Mouse (Mus musculus): ENCODE data around the gene Sart3.
"Not testable (repeated sequence)": the region's sequence is repeated elsewhere in the genome, so short reads cannot be mapped to it uniquely, and the experiment has no call there.

Sart3 gene

GRCm38 (mm10) chr5:113772450-113772895 is at the start of gene Sart3, which contains the start of gene Iscu:
Gene Sart3, minus strand, starts transcription at chr5:113772510.
Gene Iscu, plus strand, starts transcription at chr5:113772748.
- peak; percentile 89 for DNase-seq (ENCODE audit: low read depth)

GRCm38 (mm10) chr5:113818572-113818971 is 46.3 kb upstream of the Sart3 start:
- no peak for DNase-seq (ENCODE audit: low read depth)

- peak; percentile 74 for DNase-seq (ENCODE audit: low read depth)
Observed at GRCm38 (mm10) chr5:113815638-113816152, 43.4 kb upstream of the Sart3 start.

- no peak for DNase-seq (ENCODE audit: low read depth)
Observed at GRCm38 (mm10) chr5:113815041-113815389, 42.7 kb upstream of the Sart3 start.

GRCm38 (mm10) chr5:113814111-113815040 is 42.1 kb upstream of the Sart3 start:
- no peak for DNase-seq (ENCODE audit: low read depth)

GRCm38 (mm10) chr5:113813608-113814007 is 41.3 kb upstream of the Sart3 start:
- DNase-seq (ENCODE audit: low read depth): no peak

GRCm38 (mm10) chr5:113812638-113813037 is 40.3 kb upstream of the Sart3 start:
- DNase-seq (ENCODE audit: low read depth): no peak

GRCm38 (mm10) chr5:113811824-113812420 is 39.6 kb upstream of the Sart3 start:
- DNase-seq (ENCODE audit: low read depth): not testable (repeated sequence)

- no peak for DNase-seq (ENCODE audit: low read depth)
Observed at GRCm38 (mm10) chr5:113810111-113810510, 37.8 kb upstream of the Sart3 start.

GRCm38 (mm10) chr5:113808177-113808576 is 35.9 kb upstream of the Sart3 start:
- no peak for DNase-seq (ENCODE audit: low read depth)

- DNase-seq (ENCODE audit: low read depth): no peak
Observed at GRCm38 (mm10) chr5:113807712-113808111, 35.4 kb upstream of the Sart3 start.

- no peak for DNase-seq (ENCODE audit: low read depth)
Observed at GRCm38 (mm10) chr5:113806414-113806813, 34.1 kb upstream of the Sart3 start.

- no peak for DNase-seq (ENCODE audit: low read depth)
Observed at GRCm38 (mm10) chr5:113805301-113805700, 33.0 kb upstream of the Sart3 start.

GRCm38 (mm10) chr5:113804395-113804966 is 32.2 kb upstream of the Sart3 start:
- no peak for DNase-seq (ENCODE audit: low read depth)

- no peak for DNase-seq (ENCODE audit: low read depth)
Observed at GRCm38 (mm10) chr5:113800280-113800679, 28.0 kb upstream of the Sart3 start, which contains the start of gene Tmem119. Gene Tmem119, minus strand, starts transcription at chr5:113800516.

- DNase-seq (ENCODE audit: low read depth): no peak
Observed at GRCm38 (mm10) chr5:113799691-113800090, 27.4 kb upstream of the Sart3 start.

GRCm38 (mm10) chr5:113798525-113798924 is 26.2 kb upstream of the Sart3 start:
- no peak for DNase-seq (ENCODE audit: low read depth)

- no peak for DNase-seq (ENCODE audit: low read depth)
Observed at GRCm38 (mm10) chr5:113797149-113797882, 25.0 kb upstream of the Sart3 start.

- DNase-seq (ENCODE audit: low read depth): no peak
Observed at GRCm38 (mm10) chr5:113796401-113797148, 24.3 kb upstream of the Sart3 start.

GRCm38 (mm10) chr5:113791197-113792095 is 19.1 kb upstream of the Sart3 start:
- no peak for DNase-seq (ENCODE audit: low read depth)
